Mouse (Mus musculus) heart, embryonic 11.5 days (tissue): ENCODE data around the gene Vps9d1. TPM values are rescaled to one million over a fixed set of nuclear protein-coding genes. Genes with fewer than 3 reads are reported as not detected.

ENCODE experiments used
- ATAC-seq: fragments of 200-750 bp; cut with Nextera tagmentation; replicated peaks from 2 replicates; pipeline ENCODE4 v1.8.0; 2017; ENCODE audit warnings: moderate library complexity; ENCODE audit not compliant: insufficient number of reproducible peaks, low FRiP score, low TSS enrichment
- H3K27ac ChIP-seq: fragments of 300-500 bp; sonication (generic); 2 replicates; pipeline ENCODE4 v1.5.1; 2014; ENCODE audit warnings: mild to moderate bottlenecking, low read depth, low read length
- H3K27me3 ChIP-seq: fragments of 300-500 bp; sonication (generic); 2 replicates; pipeline ENCODE4 v1.6.1; 2014; ENCODE audit warnings: mild to moderate bottlenecking, low read length, mixed read lengths; ENCODE audit not compliant: control insufficient read depth, insufficient read depth
- H3K36me3 ChIP-seq: fragments of 300-500 bp; sonication (generic); 2 replicates; pipeline ENCODE4 v1.6.1; 2014; ENCODE audit warnings: mild to moderate bottlenecking, low read length, moderate library complexity, mixed read lengths; ENCODE audit not compliant: control insufficient read depth, insufficient read depth
- H3K4me1 ChIP-seq: fragments of 300-500 bp; sonication (generic); 2 replicates; pipeline ENCODE4 v1.6.1; 2014; ENCODE audit warnings: low read length; ENCODE audit not compliant: control insufficient read depth, insufficient read depth
- H3K4me2 ChIP-seq: fragments of 300-500 bp; sonication (generic); 2 replicates; pipeline ENCODE4 v1.6.1; 2014; ENCODE audit warnings: mild to moderate bottlenecking, moderate library complexity
- H3K4me3 ChIP-seq: fragments of 300-500 bp; sonication (generic); 2 replicates; pipeline ENCODE4 v1.5.1; 2014; ENCODE audit warnings: low read depth, low read length
- H3K9ac ChIP-seq: fragments of 300-500 bp; sonication (generic); 2 replicates; pipeline ENCODE4 v1.6.1; 2014; ENCODE audit warnings: mild to moderate bottlenecking, low read depth, low read length, moderate library complexity
- H3K9me3 ChIP-seq: fragments of 300-500 bp; sonication (generic); replicated peaks from 2 replicates; pipeline ENCODE4 v1.6.1; 2016; ENCODE audit warnings: low read length; ENCODE audit not compliant: control insufficient read depth
- WGBS: fragments of 180-500 bp; shearing (Covaris S2); extraction: QIAGEN DNeasy Blood & Tissue Kit; methylation state at CpG from one replicate; pipeline ENCODE4 v1.1.7; 2014; ENCODE audit not compliant: insufficient replicate concordance; 5-methylcytosine and 5-hydroxymethylcytosine counted together
- polyA plus RNA-seq: library from polyadenylated mRNA; unstranded; fragments of >200 nt; fragmentation: Nextera tagmentation; extraction: Ambion mirVana; gene quantifications from 2 replicates; pipeline ENCODE4 v1.2.1, GENCODE M21; 2014

Gene Vps9d1
- polyA plus RNA-seq, 1 experiment from 2014 or later = 16.8 TPM

DNA sequence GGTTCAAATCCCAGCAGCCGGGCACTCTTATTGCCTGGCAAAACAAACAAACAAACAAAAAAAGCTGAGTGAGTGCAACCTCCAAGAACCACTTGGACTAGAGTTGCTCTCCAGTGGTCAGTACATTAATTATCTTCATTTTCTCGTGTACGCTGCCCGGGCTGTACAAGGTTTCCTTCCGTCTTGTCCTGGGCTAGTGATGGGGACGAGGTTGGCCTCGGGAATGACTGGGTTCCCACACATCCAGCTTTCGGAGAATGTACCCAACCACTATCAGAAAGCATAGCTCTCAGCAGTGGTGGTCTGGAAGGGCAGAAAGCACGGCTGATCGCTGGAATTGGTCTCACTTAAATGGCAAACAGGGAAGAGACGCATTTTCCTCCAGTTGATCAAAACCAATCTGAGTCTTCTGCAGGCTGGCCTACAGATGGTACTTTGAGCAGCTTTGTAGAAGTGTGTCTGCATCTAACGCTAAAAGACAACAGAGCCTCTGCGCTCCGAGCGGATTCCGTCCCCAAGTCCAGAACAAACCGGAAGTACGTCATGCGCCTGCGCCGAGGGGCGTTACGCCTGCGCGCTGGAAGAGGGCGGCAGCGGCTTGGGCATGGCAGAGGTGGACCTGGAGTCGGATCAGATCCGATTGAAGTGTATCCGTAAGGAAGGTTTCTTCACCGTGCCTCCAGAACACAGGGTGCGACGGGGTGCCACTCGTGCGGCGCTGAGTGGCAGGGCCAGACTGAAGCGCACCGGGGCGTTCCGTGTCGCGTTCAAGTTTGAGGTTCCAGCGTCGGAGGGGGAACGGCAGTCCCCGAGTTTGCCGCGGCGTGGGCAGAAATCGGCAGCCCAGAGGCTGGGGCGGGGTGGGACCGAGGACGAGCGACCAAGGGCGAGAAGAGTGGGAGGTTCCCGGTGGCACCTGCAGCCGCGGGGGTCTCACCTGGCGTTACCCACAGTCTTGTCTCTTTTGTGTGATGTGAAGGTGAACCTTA, 29.6 kb downstream of the Vps9d1 start, which contains the start of gene Cdk10:
Gene Cdk10, plus strand, starts transcription at position 565 of the 989 bp plus-strand sequence.
- Histone ChIP-seq H3K9ac (peak within 1 kb of the TSS; percentile 90), H3K27me3 (no peaks in the 10 kb centered on the region), H3K36me3 (0 out of 2 replicates have a peak, but pooled peaks cover 3% of the 10 kb centered on the region), H3K4me3 (peak within 1 kb of the TSS; percentile 84), H3K9me3 (no peaks in the 10 kb centered on the region), H3K27ac (peak within 1 kb of the TSS; percentile 73), H3K4me1 (peaks cover 8% of the 10 kb centered on the region), H3K4me2 (peak within 1 kb of the TSS; percentile 98)
- WGBS = 3% methylated on average over 59 of the region's 59 CpGs
- ATAC-seq = peak; percentile 83

DNA sequence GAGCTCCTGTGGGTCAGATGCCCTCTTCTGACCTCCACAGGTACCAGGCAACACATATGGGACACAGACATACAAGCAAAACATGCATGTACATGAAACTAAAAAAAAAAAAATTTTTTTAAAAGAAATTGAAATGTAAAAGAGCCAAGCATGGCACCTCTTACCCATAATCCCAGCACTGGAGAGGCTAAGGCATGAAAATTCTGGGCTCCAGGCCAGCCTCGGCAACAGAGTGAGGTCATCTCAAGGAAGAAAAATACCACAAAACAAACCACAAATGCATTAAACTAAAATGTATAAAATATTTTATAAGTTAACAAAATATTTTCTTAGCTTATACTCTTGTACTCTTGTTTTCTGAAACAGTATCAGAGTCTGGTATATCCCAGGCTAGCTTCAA, 33.2 kb downstream of the Vps9d1 start:
- Histone ChIP-seq H3K4me3 (no peak overlapping the region), H3K9me3 (no peaks in the 10 kb centered on the region), H3K27me3 (no peaks in the 10 kb centered on the region), H3K4me2 (no peak overlapping the region), H3K36me3 (no peaks in the 10 kb centered on the region), H3K27ac (no peak overlapping the region), H3K9ac (no peak overlapping the region), H3K4me1 (peaks cover 8% of the 10 kb centered on the region)
- 79% methylated on average over 1 of the region's 1 CpGs for WGBS
- no peak for ATAC-seq

DNA sequence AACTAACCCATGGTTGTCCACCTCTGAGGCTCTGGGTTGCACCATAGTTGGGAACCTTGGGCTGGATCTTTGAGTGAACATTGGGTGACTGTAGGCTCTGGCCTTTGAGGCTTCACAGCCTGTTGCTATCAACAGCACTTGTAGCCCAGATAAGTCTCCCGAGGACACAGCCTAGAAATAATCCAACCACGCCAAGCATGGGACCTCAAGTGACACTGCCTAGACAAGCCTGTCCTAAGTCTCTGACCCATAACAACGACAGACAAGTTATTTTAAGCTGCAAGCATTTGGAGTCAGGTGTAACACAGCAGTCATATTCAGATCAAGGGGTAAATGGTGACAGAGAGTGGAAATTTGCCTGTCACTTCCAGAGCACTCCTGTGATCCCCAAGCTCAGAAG, 38.7 kb downstream of the Vps9d1 start:
- ATAC-seq = no peak
- Histone ChIP-seq H3K27me3 (no peaks in the 10 kb centered on the region), H3K9me3 (no peaks in the 10 kb centered on the region), H3K36me3 (0 out of 2 replicates have a peak, but pooled peaks cover 2% of the 10 kb centered on the region), H3K27ac (no peak overlapping the region), H3K9ac (no peak overlapping the region), H3K4me1 (peaks cover 21% of the 10 kb centered on the region), H3K4me3 (no peak overlapping the region), H3K4me2 (peak overlapping the region; percentile 6; the same call in 1 of the 2 replicates)
- WGBS = 40% methylated on average over 3 of the region's 3 CpGs

DNA sequence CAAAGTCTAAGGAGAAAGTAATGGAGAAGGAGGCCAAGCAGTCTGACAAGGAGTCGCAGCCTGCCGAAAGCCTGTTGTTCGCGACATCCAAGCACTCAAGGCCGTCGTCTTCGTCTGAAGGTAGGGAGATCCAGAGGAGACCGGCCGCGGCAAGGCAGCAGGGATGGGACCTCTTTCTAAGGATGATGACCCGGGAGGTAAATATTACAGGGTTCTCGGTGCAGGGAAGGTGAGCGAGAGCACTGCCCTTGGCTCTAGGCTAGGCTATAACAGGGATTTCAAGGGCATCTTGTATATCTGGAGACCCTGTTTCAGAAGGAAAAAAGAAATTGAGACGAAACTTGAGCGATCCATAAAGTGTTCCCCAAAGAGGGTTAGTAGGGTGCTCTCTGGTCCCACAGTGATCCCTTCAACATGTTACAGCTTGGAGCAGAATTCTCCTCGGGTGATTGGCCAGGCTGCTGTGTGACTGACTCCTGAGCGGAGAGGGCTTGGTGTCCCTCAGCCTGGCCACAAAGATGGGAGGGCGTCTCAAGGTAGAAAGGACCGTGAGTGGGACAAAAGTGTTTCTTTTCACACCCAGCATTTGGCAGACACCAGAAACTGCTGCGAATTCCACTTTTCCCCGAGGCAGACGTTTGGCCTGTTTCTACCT, 40.9 kb downstream of the Vps9d1 start:
- 17% methylated on average over 22 of the region's 22 CpGs for WGBS
- no peaks in the 10 kb centered on the region for H3K27me3 ChIP-seq

DNA sequence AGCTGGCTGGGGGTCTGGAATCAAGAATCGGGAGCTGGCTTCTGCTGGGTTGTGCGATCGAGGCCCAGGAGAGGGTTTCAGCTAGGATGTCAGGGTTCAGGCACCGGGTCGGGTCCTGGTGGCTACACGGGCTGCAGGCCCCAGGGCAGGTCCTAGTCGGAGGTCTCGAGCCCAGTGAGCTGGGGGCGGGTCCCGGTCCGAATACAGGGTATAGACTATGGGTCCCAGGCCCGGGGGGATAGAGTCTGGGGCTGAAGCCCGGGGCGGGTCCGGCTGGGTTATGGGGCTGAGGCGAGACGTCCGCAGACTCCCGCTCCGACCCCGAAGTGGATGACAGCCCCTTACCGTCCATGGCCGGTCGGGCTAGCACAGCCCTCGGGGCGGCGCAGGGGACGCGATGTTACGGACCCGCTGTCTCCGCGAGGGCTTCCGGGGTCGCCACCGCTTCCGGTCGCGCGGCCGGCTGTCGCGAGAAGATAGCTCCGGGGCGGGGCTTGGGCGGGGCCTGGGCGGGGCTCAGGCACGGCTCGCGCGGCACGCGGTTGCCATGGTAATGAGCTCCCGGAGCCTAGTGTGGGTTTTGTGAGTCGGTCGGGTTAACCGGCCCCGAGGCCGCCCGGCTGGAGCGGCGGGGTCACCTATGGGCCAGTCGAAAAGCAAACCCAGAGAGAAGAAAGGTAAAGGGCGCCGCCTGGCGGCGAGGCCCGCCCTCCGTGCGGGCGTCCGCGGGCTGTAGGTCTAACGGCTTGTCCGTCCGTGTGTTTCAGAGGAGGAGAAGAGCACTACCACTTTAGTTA, 41.6 kb downstream of the Vps9d1 start, which contains the start of the genes Chmp1a and Spata33:
Gene Chmp1a, minus strand, starts transcription at position 443 of the 797 bp plus-strand sequence.
Gene Spata33, plus strand, starts transcription at position 512 of the 797 bp plus-strand sequence.
- WGBS = under 1% methylated on average over 76 of the region's 76 CpGs
- ATAC-seq = peak; percentile 91
- peaks cover 21% of the 10 kb centered on the region for H3K4me1 ChIP-seq
- H3K9me3 ChIP-seq = no peaks in the 10 kb centered on the region
- peak within 1 kb of the TSS; percentile 95 for H3K4me3 ChIP-seq
- H3K27me3 ChIP-seq = no peaks in the 10 kb centered on the region
- H3K9ac ChIP-seq = peak within 1 kb of the TSS; percentile 96
- H3K36me3 ChIP-seq = peaks cover 6% of the 10 kb centered on the region
- peak within 1 kb of the TSS; percentile 42 for H3K27ac ChIP-seq
- peak within 1 kb of the TSS; percentile 81 for H3K4me2 ChIP-seq

More for the DNA sequence above, 40.9 kb downstream of the Vps9d1 start:
- H3K9ac ChIP-seq = peak overlapping the region; percentile 96
- peaks cover 2% of the 10 kb centered on the region; the same call in 1 of the 2 replicates for H3K36me3 ChIP-seq
- no peaks in the 10 kb centered on the region for H3K9me3 ChIP-seq
- H3K4me1 ChIP-seq = peaks cover 21% of the 10 kb centered on the region
- H3K27ac ChIP-seq = peak overlapping the region; percentile 42
- ATAC-seq = no peak
- peak overlapping the region; percentile 95 for H3K4me3 ChIP-seq
- H3K4me2 ChIP-seq = peak overlapping the region; percentile 81

DNA sequence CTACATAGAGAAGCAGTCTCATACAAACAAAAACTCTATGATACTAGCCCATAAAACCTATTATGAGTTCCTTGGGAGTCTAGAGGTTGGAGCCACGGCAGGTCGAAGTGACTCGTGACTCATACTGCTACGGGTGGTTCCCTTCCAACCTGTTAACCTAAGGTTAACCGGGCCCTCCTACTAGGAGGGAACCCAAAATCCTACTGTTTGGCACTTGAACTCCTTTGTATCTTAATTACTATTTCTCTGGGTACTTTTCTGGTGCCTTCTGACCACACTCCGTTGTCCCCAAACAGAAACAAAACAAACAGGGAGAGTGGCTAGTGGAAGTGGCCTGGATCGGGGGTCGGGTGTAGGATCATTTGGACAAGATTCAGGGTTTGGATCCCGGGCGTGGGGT, 42.3 kb downstream of the Vps9d1 start:
- peak overlapping the region; percentile 96 for H3K9ac ChIP-seq
- H3K27me3 ChIP-seq = no peaks in the 10 kb centered on the region
- H3K36me3 ChIP-seq = peaks cover 12% of the 10 kb centered on the region
- H3K4me3 ChIP-seq = peak overlapping the region; percentile 95
- H3K4me1 ChIP-seq = peaks cover 21% of the 10 kb centered on the region
- ATAC-seq = no peak
- 44% methylated on average over 10 of the region's 10 CpGs for WGBS
- no peak overlapping the region for H3K27ac ChIP-seq
- H3K4me2 ChIP-seq = peak overlapping the region; percentile 81
- H3K9me3 ChIP-seq = no peaks in the 10 kb centered on the region

DNA sequence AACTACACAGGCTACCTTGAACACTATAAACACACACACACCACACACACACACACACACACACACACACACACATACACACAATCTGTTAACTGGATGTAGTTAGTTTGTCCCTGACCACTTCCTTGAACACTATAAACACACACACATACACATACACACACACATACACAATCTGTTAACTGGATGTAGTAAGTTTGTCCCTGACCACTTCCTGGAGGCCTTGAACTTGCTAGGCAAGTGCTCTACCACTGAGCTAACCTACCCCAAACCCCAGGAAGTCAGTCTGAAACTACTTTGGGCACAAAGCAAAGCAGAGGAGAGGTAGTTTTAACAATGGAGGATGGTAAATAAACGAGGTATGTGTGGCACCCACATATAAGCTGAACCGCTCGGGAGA, 50.6 kb downstream of the Vps9d1 start:
- no peak overlapping the region for H3K4me3 ChIP-seq
- 88% methylated on average over 3 of the region's 3 CpGs for WGBS
- H3K4me2 ChIP-seq = no peak overlapping the region
- H3K9ac ChIP-seq = no peak overlapping the region
- no peaks in the 10 kb centered on the region for H3K4me1 ChIP-seq
- H3K36me3 ChIP-seq = peaks cover 13% of the 10 kb centered on the region
- H3K27me3 ChIP-seq = peaks cover 3% of the 10 kb centered on the region; the same call in 1 of the 2 replicates
- no peak overlapping the region for H3K27ac ChIP-seq
- no peaks in the 10 kb centered on the region for H3K9me3 ChIP-seq
- ATAC-seq = no peak

DNA sequence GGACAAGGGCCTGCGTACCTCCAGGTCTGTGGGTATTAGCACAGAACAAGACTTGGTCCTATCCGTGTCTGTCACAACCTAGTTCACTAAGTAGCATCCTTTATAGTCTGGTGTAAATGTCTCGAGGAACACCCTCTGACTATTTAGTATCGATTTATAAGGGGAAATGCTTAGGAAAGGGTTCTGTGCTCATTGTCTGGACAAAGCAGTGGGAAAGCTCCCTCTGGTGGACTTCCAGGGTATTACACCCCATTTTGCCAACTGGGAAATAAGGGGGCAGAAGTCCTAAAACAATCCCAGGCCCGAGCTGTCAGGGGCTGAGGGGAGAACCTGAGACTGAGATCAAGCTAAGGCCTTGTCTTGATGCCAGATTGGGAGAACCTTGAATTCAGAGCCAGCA, 51.9 kb downstream of the Vps9d1 start:
- H3K9ac ChIP-seq = no peak overlapping the region
- H3K4me3 ChIP-seq = no peak overlapping the region
- no peaks in the 10 kb centered on the region for H3K9me3 ChIP-seq
- no peak overlapping the region for H3K4me2 ChIP-seq
- H3K27me3 ChIP-seq = peaks cover 3% of the 10 kb centered on the region; the same call in 1 of the 2 replicates
- WGBS = 36% methylated on average over 5 of the region's 5 CpGs
- no peak for ATAC-seq
- H3K27ac ChIP-seq = no peak overlapping the region
- H3K36me3 ChIP-seq = peaks cover 7% of the 10 kb centered on the region
- H3K4me1 ChIP-seq = no peaks in the 10 kb centered on the region
